Mouse (Mus musculus) CH12.LX (cell line): Measurements from ENCODE around the gene Ndufs4. TPM values are rescaled to one million over a fixed set of nuclear protein-coding genes. Genes with fewer than 3 reads are reported as not detected.
A peak's percentile ranks its signal among the peaks of the same experiment; 100 is the strongest.

Source experiments
- DNase-seq: peaks from one replicate; pipeline ENCODE4 v3.0.0-alpha.2; 2013; ENCODE audit errors: extremely low read depth
- H3K27ac ChIP-seq: 2 replicates; pipeline ENCODE4 v1.5.1; 2012; ENCODE audit warnings: low read depth, mild to moderate bottlenecking, control low read depth, moderate library complexity; ENCODE audit not compliant: insufficient read depth
- H3K27me3 ChIP-seq: replicated peaks from 2 replicates; pipeline ENCODE3; 2012; ENCODE audit warnings: inconsistent platforms
- H3K36me3 ChIP-seq, 2 experiments: replicated peaks in 1 of 2; 2 replicates each; pipeline versions ENCODE3 to v1.6.1; 2012; ENCODE audit warnings: inconsistent platforms in 1 of 2, low read length in 1 of 2, mild to moderate bottlenecking in 1 of 2, mixed read lengths in 1 of 2, moderate library complexity in 1 of 2; ENCODE audit not compliant: control insufficient read depth in 1 of 2, insufficient read depth in 1 of 2
- H3K4me1 ChIP-seq, 2 experiments: 2 replicates each; pipeline ENCODE4 v1.6.1; 2012; ENCODE audit warnings: inconsistent platforms in 1 of 2, moderate library complexity in 1 of 2; ENCODE audit not compliant: insufficient read depth in 2 of 2, control insufficient read depth in 1 of 2
- H3K4me2 ChIP-seq: 2 replicates; pipeline ENCODE4 v1.6.1; 2012; ENCODE audit warnings: low read depth, mild to moderate bottlenecking, control low read depth; ENCODE audit not compliant: poor library complexity, insufficient read depth, severe bottlenecking
- H3K4me3 ChIP-seq, 3 experiments: fragments of 150-350 bp in 1 of 3; sonication (generic) in 1 of 3; replicated peaks in 1 of 3; 2 replicates each; pipeline versions ENCODE3 to v1.5.1; 2011 to 2012; ENCODE audit warnings: low read depth in 2 of 3, low read length in 2 of 3, mild to moderate bottlenecking in 2 of 3, moderate library complexity in 2 of 3, control low read depth in 1 of 3, improper control_type of control experiment in 1 of 3, inconsistent platforms in 1 of 3, mixed read lengths in 1 of 3; ENCODE audit not compliant: poor library complexity in 1 of 3
- H3K79me2 ChIP-seq: replicated peaks from 2 replicates; pipeline ENCODE4 v1.6.1; 2012; ENCODE audit warnings: mild to moderate bottlenecking, moderate library complexity; ENCODE audit not compliant: control insufficient read depth, poor library complexity, insufficient read depth, severe bottlenecking; ENCODE audit errors: extremely low read depth
- H3K9ac ChIP-seq: 2 replicates; pipeline ENCODE4 v1.6.1; 2012; ENCODE audit warnings: low read depth, mild to moderate bottlenecking, control low read depth, moderate library complexity; ENCODE audit not compliant: insufficient read depth
- H3K9me3 ChIP-seq: replicated peaks from 2 replicates; pipeline ENCODE3; 2012; ENCODE audit warnings: low read length, inconsistent platforms, mixed read lengths
- CHD1 ChIP-seq: IDR thresholded peaks from 2 replicates; pipeline ENCODE4 v1.6.1; 2012; ENCODE audit warnings: low read depth, low read length, improper control_type of control experiment, inconsistent platforms
- CHD2 ChIP-seq: IDR thresholded peaks from 2 replicates; pipeline ENCODE4 v1.6.1; 2011; ENCODE audit warnings: low read length, improper control_type of control experiment
- E2F4 ChIP-seq: IDR thresholded peaks from 2 replicates; pipeline ENCODE4 v1.6.1; 2011; ENCODE audit warnings: low read depth, low read length, improper control_type of control experiment; ENCODE audit not compliant: insufficient replicate concordance
- ELF1 ChIP-seq: IDR thresholded peaks from 2 replicates; pipeline ENCODE4 v1.6.1; 2014; ENCODE audit warnings: low read depth, mild to moderate bottlenecking, inconsistent platforms, low read length, improper control_type of control experiment
- EP300 ChIP-seq: IDR thresholded peaks from 2 replicates; pipeline ENCODE4 v1.6.1; 2011; ENCODE audit warnings: low read length, improper control_type of control experiment
- HCFC1 ChIP-seq: IDR thresholded peaks from 2 replicates; pipeline ENCODE4 v1.6.1; 2012; ENCODE audit warnings: low read depth, mild to moderate bottlenecking, inconsistent platforms, low read length, improper control_type of control experiment
- IRF4 ChIP-seq: IDR thresholded peaks from 2 replicates; pipeline ENCODE4 v1.6.1; 2014; ENCODE audit warnings: low read depth, mild to moderate bottlenecking, inconsistent platforms, low read length, improper control_type of control experiment
- KAT2A ChIP-seq: IDR thresholded peaks from 2 replicates; pipeline ENCODE4 v1.6.1; 2012; ENCODE audit warnings: low read length, improper control_type of control experiment, inconsistent platforms; ENCODE audit not compliant: insufficient replicate concordance
- MAX ChIP-seq: IDR thresholded peaks from 2 replicates; pipeline ENCODE4 v1.6.1; 2011; ENCODE audit warnings: low read length, improper control_type of control experiment
- MAZ ChIP-seq: IDR thresholded peaks from 2 replicates; pipeline ENCODE4 v1.6.1; 2012; ENCODE audit warnings: low read depth, mild to moderate bottlenecking, inconsistent platforms, low read length, improper control_type of control experiment, moderate library complexity
- MXI1 ChIP-seq: IDR thresholded peaks from 2 replicates; pipeline ENCODE4 v1.6.1; 2011; ENCODE audit warnings: mild to moderate bottlenecking, low read depth, low read length, improper control_type of control experiment
- MYC ChIP-seq: IDR thresholded peaks from 2 replicates; pipeline ENCODE4 v1.6.1; 2011; ENCODE audit warnings: low read depth, mild to moderate bottlenecking, improper control_type of control experiment, low read length
- NELFE ChIP-seq: IDR thresholded peaks from 2 replicates; pipeline ENCODE4 v1.6.1; 2011; ENCODE audit warnings: low read depth, low read length, improper control_type of control experiment
- NRF1 ChIP-seq: IDR thresholded peaks from 2 replicates; pipeline ENCODE4 v1.6.1; 2014; ENCODE audit warnings: low read depth, mild to moderate bottlenecking, inconsistent platforms, low read length, improper control_type of control experiment, moderate library complexity
- POLR2A ChIP-seq: IDR thresholded peaks from 2 replicates; pipeline ENCODE4 v1.6.1; 2011; ENCODE audit warnings: low read depth, mild to moderate bottlenecking, improper control_type of control experiment, low read length
- SIN3A ChIP-seq: IDR thresholded peaks from 2 replicates; pipeline ENCODE4 v1.6.1; 2012; ENCODE audit warnings: low read length, improper control_type of control experiment, inconsistent platforms
- TBP ChIP-seq: conservative IDR thresholded peaks from 2 replicates; pipeline ENCODE4 v1.6.1; 2011; ENCODE audit warnings: low read depth, low read length, improper control_type of control experiment
- TCF12 ChIP-seq: IDR thresholded peaks from 2 replicates; pipeline ENCODE4 v1.6.1; 2014; ENCODE audit warnings: low read depth, mild to moderate bottlenecking, inconsistent platforms, low read length, improper control_type of control experiment
- USF1 ChIP-seq: IDR thresholded peaks from 2 replicates; pipeline ENCODE4 v1.6.1; 2014; ENCODE audit warnings: low read depth, mild to moderate bottlenecking, inconsistent platforms, low read length, improper control_type of control experiment
- USF2 ChIP-seq: conservative IDR thresholded peaks from 2 replicates; pipeline ENCODE4 v1.6.1; 2011; ENCODE audit warnings: low read depth, low read length, improper control_type of control experiment
- ZMIZ1 ChIP-seq: IDR thresholded peaks from 2 replicates; pipeline ENCODE4 v1.6.1; 2012; ENCODE audit warnings: low read depth, mild to moderate bottlenecking, inconsistent platforms, low read length, improper control_type of control experiment
- dilution Hi-C: fragments of 300-500 bp; cut with MboI; formaldehyde crosslinking; loops from 2 replicates; pipeline ENCODE4 v1.14.3; 2020; ENCODE audit warnings: low sequenced_read_pairs; ENCODE audit not compliant: extremely low pct_unique_long_range_greater_than_20kb, extremely low pct_ligation_motif_present
- in situ Hi-C: fragments of 300-500 bp; cut with MboI; formaldehyde crosslinking; loops from 3 replicates; pipeline ENCODE4 v1.14.3; 2019; ENCODE audit warnings: low sequenced_read_pairs, low pct_ligation_motif_present, low pct_unique_long_range_greater_than_20kb, mixed read lengths
- polyA plus RNA-seq: library from polyadenylated mRNA; unstranded; fragments of >175 nt; gene quantifications from 2 replicates; pipeline ENCODE4 v1.2.1, GENCODE M21; 2012; ENCODE audit warnings: low read depth; ENCODE audit not compliant: insufficient read length
- total RNA-seq, 2 experiments: library from RNA; depleted of rRNA; stranded (reverse); fragments of 300-350 nt in 1 of 2; fragments of >200 nt in 1 of 2; gene quantifications; 2 replicates each; pipeline ENCODE4 v1.2.3; 2012 to 2014

Gene Ndufs4
- total and polyA plus RNA-seq, 3 experiments: 108 to 218 (median 120) TPM

DNA sequence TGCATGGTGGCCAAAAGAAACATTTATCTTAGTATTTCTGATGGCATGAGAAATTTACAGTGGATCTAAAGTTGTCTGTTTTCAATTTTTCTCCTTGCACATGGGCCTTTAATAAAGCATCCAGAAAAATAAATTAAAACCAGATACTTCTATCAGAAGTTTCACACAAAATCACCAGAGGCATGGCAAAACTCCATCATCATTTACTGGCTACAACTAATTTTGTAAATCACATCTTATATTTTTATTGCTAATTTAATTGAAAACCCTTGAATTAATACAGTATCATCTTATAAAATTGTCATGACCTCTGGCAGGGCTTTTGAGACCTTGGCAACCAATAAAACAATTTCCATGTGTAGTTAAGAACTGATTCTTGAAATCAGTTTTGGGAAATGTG, 4.4 kb upstream of the Ndufs4 start:
- Histone ChIP-seq H3K27me3 (peaks cover 3% of the 10 kb centered on the region), H3K9ac (no peak overlapping the region), H3K4me3 (no peak overlapping the region), H3K79me2 (peaks cover 3% of the 10 kb centered on the region), H3K9me3 (no peaks in the 10 kb centered on the region), H3K36me3 (no peaks in the 10 kb centered on the region), H3K4me1 (peaks cover 0 to 7% of the 10 kb centered on the region in 2 experiments; a peak in 3 of 4 replicates), H3K27ac (no peak overlapping the region), H3K4me2 (no peak overlapping the region)
- dilution Hi-C loops (no loop called here), in situ Hi-C loops (no loop called here)
- TF ChIP-seq NELFE (no peak), E2F4 (no peak), IRF4 (no peak)
- no peak for DNase-seq

DNA sequence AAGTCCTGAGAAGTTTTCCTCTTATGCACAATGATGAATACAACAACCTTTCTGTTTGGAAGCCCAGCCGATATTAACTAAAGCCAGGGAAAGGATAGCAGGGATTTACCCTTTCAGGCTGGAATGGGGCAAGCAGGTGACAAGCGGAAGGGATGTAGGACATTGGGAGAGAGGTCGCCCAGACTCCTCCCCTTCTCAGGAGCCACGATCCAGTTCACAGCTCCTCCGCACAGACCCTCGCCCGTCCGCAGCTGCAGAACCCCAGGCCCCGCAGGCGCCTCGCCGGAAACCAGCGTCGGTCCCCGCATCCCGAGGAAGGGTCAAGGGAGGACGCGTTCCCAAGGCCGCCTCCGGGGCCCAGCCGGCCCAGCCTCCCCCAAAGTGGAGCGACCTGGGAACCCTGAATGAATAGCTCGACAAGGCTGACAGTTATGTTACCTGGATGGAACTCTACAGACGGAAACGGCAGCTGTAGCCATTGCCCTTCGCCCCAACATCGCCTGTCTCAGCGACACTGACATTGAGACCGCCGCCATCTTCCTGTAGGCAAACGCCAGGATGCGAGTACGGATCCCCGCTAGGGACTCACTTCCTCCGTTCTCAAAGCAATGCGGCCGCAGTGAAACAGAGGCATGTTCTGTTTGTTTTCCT, 412 bp downstream of the Ndufs4 start:
- dilution Hi-C loops: no loop called here
- peaks cover 0 to 5% of the 10 kb centered on the region in 2 experiments; a peak in 2 of 4 replicates for H3K4me1 ChIP-seq
- peak overlapping the region; percentile 91 for H3K9ac ChIP-seq
- in situ Hi-C loops: no loop called here
- H3K9me3 ChIP-seq: no peaks in the 10 kb centered on the region
- peak; percentile 82 for DNase-seq
- peaks cover 0 to 3% of the 10 kb centered on the region in 2 experiments for H3K36me3 ChIP-seq
- peak overlapping the region; percentile 28; the same call in 1 of the 2 replicates for H3K27ac ChIP-seq
- peak overlapping the region; percentile 95 to 99 (median 97) for H3K4me3 ChIP-seq
- H3K4me2 ChIP-seq: peak overlapping the region; percentile 98; the same call in 1 of the 2 replicates
- peaks cover 3% of the 10 kb centered on the region for H3K27me3 ChIP-seq
- TF ChIP-seq E2F4 (no peak), USF1 (no peak), NRF1 (peak; percentile 48), ELF1 (peak; percentile 80), HCFC1 (peak; percentile 84), TBP (peak; percentile 85), MAZ (peak; percentile 28; the same call in 1 of the 2 replicates), MAX (peak; percentile 86), EP300 (no peak), SIN3A (peak; percentile 93), CHD1 (no peak), POLR2A (peak; percentile 86), MYC (0 out of 2 replicates have a peak, but pooled peaks have one; percentile 63), TCF12 (peak; percentile 90), ZMIZ1 (peak; percentile 53; the same call in 1 of the 2 replicates), NELFE (peak; percentile 90), CHD2 (no peak), MXI1 (peak; percentile 67; the same call in 1 of the 2 replicates), USF2 (no peak), KAT2A (peak; percentile 66; the same call in 1 of the 2 replicates)
- peaks cover 22% of the 10 kb centered on the region for H3K79me2 ChIP-seq
